Mouse (Mus musculus): ENCODE data around the gene Acad9. TPM values are rescaled to one million over a fixed set of nuclear protein-coding genes. Genes with fewer than 3 reads are reported as not detected.
A peak's percentile ranks its signal among the peaks of the same experiment; 100 is the strongest.

The Acad9 gene
- polyA plus RNA-seq, 1 experiment from 2014 or later = 86.2 TPM

GRCm38 (mm10) chr3:36070436-36070835 is 4.7 kb downstream of the Acad9 start:
- H3K9me3 ChIP-seq (ENCODE audit: control insufficient read depth, low read length) = no peaks in the 10 kb centered on the region
- ATAC-seq (ENCODE audit: low FRiP score, low TSS enrichment) = no peak
- WGBS = 90% methylated on average over 4 of the region's 4 CpGs
- no peak for DNase-seq (ENCODE audit: low spot score)
- H3K9ac ChIP-seq (ENCODE audit: low read length) = no peak overlapping the region
- H3K4me3 ChIP-seq (ENCODE audit: low read depth, low read length) = no peak overlapping the region
- no peak for TF ChIP-seq EP300 (optimal IDR thresholded peaks at IDR 0.05)
- TF ChIP-seq CTCF (IDR thresholded peaks at IDR 0.05; ENCODE audit: low read depth) = no peak
- H3K27ac ChIP-seq (replicated peaks) = no peak overlapping the region
- no peaks in the 10 kb centered on the region for H3K27me3 ChIP-seq (ENCODE audit: control insufficient read depth, insufficient read depth, low read length)
- H3K4me2 ChIP-seq (replicated peaks; ENCODE audit: low read depth) = no peak overlapping the region
- H3K36me3 ChIP-seq (ENCODE audit: control insufficient read depth, insufficient read depth, low read length) = peaks cover 10% of the 10 kb centered on the region; the same call in 1 of the 2 replicates
- peaks cover 5% of the 10 kb centered on the region; the same call in 1 of the 2 replicates for H3K4me1 ChIP-seq (replicated peaks; ENCODE audit: control insufficient read depth, insufficient read depth)

GRCm38 (mm10) chr3:36071047-36071446 is 5.3 kb downstream of the Acad9 start:
- Histone ChIP-seq H3K36me3 (ENCODE audit: control insufficient read depth, insufficient read depth, low read length) (peaks cover 13% of the 10 kb centered on the region), H3K4me1 (replicated peaks; ENCODE audit: control insufficient read depth, insufficient read depth) (peaks cover 5% of the 10 kb centered on the region; the same call in 1 of the 2 replicates), H3K4me3 (ENCODE audit: low read depth, low read length) (no peak overlapping the region), H3K9me3 (ENCODE audit: control insufficient read depth, low read length) (no peaks in the 10 kb centered on the region), H3K27me3 (ENCODE audit: control insufficient read depth, insufficient read depth, low read length) (no peaks in the 10 kb centered on the region), H3K27ac (replicated peaks) (no peak overlapping the region), H3K4me2 (replicated peaks; ENCODE audit: low read depth) (no peak overlapping the region), H3K9ac (ENCODE audit: low read length) (no peak overlapping the region)
- WGBS = 92% methylated on average over 5 of the region's 5 CpGs
- TF ChIP-seq EP300 (optimal IDR thresholded peaks at IDR 0.05) (no peak), CTCF (IDR thresholded peaks at IDR 0.05; ENCODE audit: low read depth) (no peak)
- no peak for DNase-seq (ENCODE audit: low spot score)
- ATAC-seq (ENCODE audit: low FRiP score, low TSS enrichment) = no peak

GRCm38 (mm10) chr3:36074231-36074630 is 8.5 kb downstream of the Acad9 start:
- ATAC-seq (ENCODE audit: low FRiP score, low TSS enrichment) (no peak), DNase-seq (ENCODE audit: low spot score) (no peak)
- Histone ChIP-seq H3K9ac (ENCODE audit: low read length) (no peak overlapping the region), H3K4me3 (ENCODE audit: low read depth, low read length) (no peak overlapping the region), H3K36me3 (ENCODE audit: control insufficient read depth, insufficient read depth, low read length) (peaks cover 22% of the 10 kb centered on the region), H3K9me3 (ENCODE audit: control insufficient read depth, low read length) (no peaks in the 10 kb centered on the region), H3K27me3 (ENCODE audit: control insufficient read depth, insufficient read depth, low read length) (no peaks in the 10 kb centered on the region), H3K27ac (replicated peaks) (no peak overlapping the region), H3K4me2 (replicated peaks; ENCODE audit: low read depth) (no peak overlapping the region), H3K4me1 (replicated peaks; ENCODE audit: control insufficient read depth, insufficient read depth) (no peaks in the 10 kb centered on the region)
- 92% methylated on average over 6 of the region's 6 CpGs for WGBS
- TF ChIP-seq CTCF (IDR thresholded peaks at IDR 0.05; ENCODE audit: low read depth) (no peak), EP300 (optimal IDR thresholded peaks at IDR 0.05) (no peak)

GRCm38 (mm10) chr3:36075466-36075865 is 9.7 kb downstream of the Acad9 start:
- Histone ChIP-seq H3K9me3 (ENCODE audit: control insufficient read depth, low read length) (no peaks in the 10 kb centered on the region), H3K4me3 (ENCODE audit: low read depth, low read length) (no peak overlapping the region), H3K27ac (replicated peaks) (0 out of 2 replicates have a peak overlapping the region, but pooled peaks have one; percentile 30), H3K9ac (ENCODE audit: low read length) (no peak overlapping the region), H3K27me3 (ENCODE audit: control insufficient read depth, insufficient read depth, low read length) (no peaks in the 10 kb centered on the region), H3K36me3 (ENCODE audit: control insufficient read depth, insufficient read depth, low read length) (peaks cover 25% of the 10 kb centered on the region), H3K4me2 (replicated peaks; ENCODE audit: low read depth) (no peak overlapping the region), H3K4me1 (replicated peaks; ENCODE audit: control insufficient read depth, insufficient read depth) (no peaks in the 10 kb centered on the region)
- 72% methylated on average over 6 of the region's 6 CpGs for whole genome bisulfite sequencing
- TF ChIP-seq CTCF (IDR thresholded peaks at IDR 0.05; ENCODE audit: low read depth) = no peak
- TF ChIP-seq EP300 (optimal IDR thresholded peaks at IDR 0.05) = no peak
- ATAC-seq (ENCODE audit: low FRiP score, low TSS enrichment) = no peak; the same call in 1 of the 2 replicates
- DNase-seq (ENCODE audit: low spot score) = no peak

GRCm38 (mm10) chr3:36077386-36077785 is 11.6 kb downstream of the Acad9 start:
- Histone ChIP-seq H3K4me2 (replicated peaks; ENCODE audit: low read depth) (no peak overlapping the region), H3K4me3 (ENCODE audit: low read depth, low read length) (no peak overlapping the region), H3K4me1 (replicated peaks; ENCODE audit: control insufficient read depth, insufficient read depth) (no peaks in the 10 kb centered on the region), H3K9me3 (ENCODE audit: control insufficient read depth, low read length) (no peaks in the 10 kb centered on the region), H3K9ac (ENCODE audit: low read length) (no peak overlapping the region), H3K27me3 (ENCODE audit: control insufficient read depth, insufficient read depth, low read length) (no peaks in the 10 kb centered on the region), H3K36me3 (ENCODE audit: control insufficient read depth, insufficient read depth, low read length) (peaks cover 32% of the 10 kb centered on the region), H3K27ac (replicated peaks) (no peak overlapping the region)
- ATAC-seq (ENCODE audit: low FRiP score, low TSS enrichment) (no peak), DNase-seq (ENCODE audit: low spot score) (no peak)
- WGBS = 85% methylated on average over 3 of the region's 3 CpGs
- TF ChIP-seq CTCF (IDR thresholded peaks at IDR 0.05; ENCODE audit: low read depth) (no peak), EP300 (optimal IDR thresholded peaks at IDR 0.05) (no peak)

- no peak overlapping the region for H3K4me2 ChIP-seq (replicated peaks; ENCODE audit: low read depth)
- DNase-seq (ENCODE audit: low spot score) (no peak), ATAC-seq (ENCODE audit: low FRiP score, low TSS enrichment) (no peak)
- H3K9ac ChIP-seq (ENCODE audit: low read length) = no peak overlapping the region
- 87% methylated on average over 5 of the region's 5 CpGs for WGBS
- H3K36me3 ChIP-seq (ENCODE audit: control insufficient read depth, insufficient read depth, low read length) = peaks cover 29% of the 10 kb centered on the region
- no peaks in the 10 kb centered on the region for H3K27me3 ChIP-seq (ENCODE audit: control insufficient read depth, insufficient read depth, low read length)
- H3K27ac ChIP-seq (replicated peaks) = no peak overlapping the region
- H3K9me3 ChIP-seq (ENCODE audit: control insufficient read depth, low read length) = no peaks in the 10 kb centered on the region
- H3K4me3 ChIP-seq (ENCODE audit: low read depth, low read length) = no peak overlapping the region
- TF ChIP-seq CTCF (IDR thresholded peaks at IDR 0.05; ENCODE audit: low read depth) (no peak), EP300 (optimal IDR thresholded peaks at IDR 0.05) (no peak)
- H3K4me1 ChIP-seq (replicated peaks; ENCODE audit: control insufficient read depth, insufficient read depth) = no peaks in the 10 kb centered on the region
Observed at GRCm38 (mm10) chr3:36079886-36080285, 14.1 kb downstream of the Acad9 start.
